Comparison of ENCODE assay signal across 13 mouse cellular contexts in genomic region chr12:79850021-79850420, GRCm38 (mm10).
DNase-seq lines count a peak whose midpoint lies in the region; ATAC-seq and TF ChIP-seq lines count a peak whose summit lies in the region.
"Had no signal": no experiment of that assay in that cellular context is flagged by ENCODE, and none has a peak within 500 bp of the region (broad histone marks: within the 10 kb centered on the region; RNA-seq: fewer than 3 reads in every experiment).

No protein-coding gene starts in this region.

- no peaks in the 10 kb centered on the region for H3K36me3 ChIP-seq in kidney, adult 2 months (ENCODE audit: control insufficient read depth, insufficient read depth, low read length)
- H3K36me3 ChIP-seq in kidney, embryonic 16.5 days (ENCODE audit: insufficient read depth, low read length): no peaks in the 10 kb centered on the region
- no peaks in the 10 kb centered on the region for H3K36me3 ChIP-seq in intestine, postnatal 0 days (ENCODE audit: control insufficient read depth, insufficient read depth)
- H3K36me3 ChIP-seq: embryonic facial prominence, embryonic 13.5 days; G1E; neural tube, embryonic 12.5 days had no signal

- H3K27me3 ChIP-seq in kidney, adult 2 months (replicated peaks; ENCODE audit: control insufficient read depth, insufficient read depth, low read length): no peaks in the 10 kb centered on the region
- no peaks in the 10 kb centered on the region for H3K27me3 ChIP-seq in kidney, embryonic 16.5 days (ENCODE audit: insufficient read depth, low read length)
- no peaks in the 10 kb centered on the region for H3K27me3 ChIP-seq in intestine, postnatal 0 days (replicated peaks; ENCODE audit: control insufficient read depth, insufficient read depth, low read length)
- H3K27me3 ChIP-seq: embryonic facial prominence, embryonic 13.5 days; neural tube, embryonic 12.5 days had no signal

- H3K4me3 ChIP-seq in kidney, adult 2 months (ENCODE audit: insufficient read depth, low read depth, low read length): no peak overlapping the region
- no peak overlapping the region for H3K4me3 ChIP-seq in kidney, embryonic 16.5 days (ENCODE audit: low read length)
- no peak overlapping the region for H3K4me3 ChIP-seq in intestine, postnatal 0 days (ENCODE audit: low read depth, low read length)
- H3K4me3 ChIP-seq: embryonic facial prominence, embryonic 13.5 days; neural tube, embryonic 12.5 days had no signal

- no peak overlapping the region for H3K27ac ChIP-seq in kidney, adult 2 months (ENCODE audit: insufficient read depth, low read depth, low read length)
- no peak overlapping the region for H3K27ac ChIP-seq in kidney, embryonic 16.5 days (ENCODE audit: low read length)
- H3K27ac ChIP-seq in intestine, postnatal 0 days (ENCODE audit: low read depth, low read length): no peak overlapping the region
- H3K27ac ChIP-seq: embryonic facial prominence, embryonic 13.5 days; neural tube, embryonic 12.5 days had no signal

- H3K9ac ChIP-seq in kidney, embryonic 16.5 days (replicated peaks; ENCODE audit: low read length): no peak overlapping the region
- H3K9ac ChIP-seq in intestine, postnatal 0 days (ENCODE audit: low read depth, low read length): no peak overlapping the region
- H3K9ac ChIP-seq: embryonic facial prominence, embryonic 13.5 days; neural tube, embryonic 12.5 days had no signal

- no peaks in the 10 kb centered on the region for H3K4me1 ChIP-seq in kidney, adult 2 months (ENCODE audit: control insufficient read depth, insufficient read depth, low read length)
- peaks cover 44% of the 10 kb centered on the region for H3K4me1 ChIP-seq in kidney, embryonic 16.5 days (ENCODE audit: insufficient read depth, low read length)
- H3K4me1 ChIP-seq in intestine, postnatal 0 days (replicated peaks; ENCODE audit: control insufficient read depth, insufficient read depth, low read length): no peaks in the 10 kb centered on the region

- no peak for ATAC-seq in kidney, embryonic 16.5 days (ENCODE audit: low FRiP score, low TSS enrichment)
- no peak for ATAC-seq in intestine, postnatal 0 days

- 81% methylated on average over 5 of the region's 5 CpGs for WGBS in kidney, adult 2 months
- 81% methylated on average over 5 of the region's 5 CpGs for WGBS in kidney, embryonic 16.5 days
- 68% methylated on average over 5 of the region's 5 CpGs for WGBS in intestine, postnatal 0 days

- H3K4me2 ChIP-seq in kidney, embryonic 16.5 days (replicated peaks; ENCODE audit: low read depth, low read length): no peak overlapping the region
- no peak overlapping the region for H3K4me2 ChIP-seq in intestine, postnatal 0 days (replicated peaks; ENCODE audit: low read depth)
- H3K4me2 ChIP-seq: embryonic facial prominence, embryonic 13.5 days; neural tube, embryonic 12.5 days had no signal

- no peak for TF ChIP-seq CTCF in kidney, adult 2 months (conservative IDR thresholded peaks at IDR 0.05; ENCODE audit: insufficient read depth, insufficient read length, low read depth, low read length)
- TF ChIP-seq CTCF in intestine, postnatal 0 days (IDR thresholded peaks at IDR 0.05; ENCODE audit: low read depth): no peak

- TF ChIP-seq POLR2A in kidney, adult 2 months (IDR thresholded peaks at IDR 0.05; ENCODE audit: low read depth, low read length): no peak

- peaks cover 5% of the 10 kb centered on the region; the same call in 1 of the 2 replicates for H3K9me3 ChIP-seq in kidney, embryonic 16.5 days (ENCODE audit: low read length)
- 0 out of 2 replicates have a peak, but pooled peaks cover 2% of the 10 kb centered on the region for H3K9me3 ChIP-seq in intestine, postnatal 0 days (ENCODE audit: control insufficient read depth)
- H3K9me3 ChIP-seq: embryonic facial prominence, embryonic 13.5 days had no signal

- DNase-seq in adrenal gland, postnatal 14 days: peak; percentile 42
- no peak for DNase-seq in adrenal gland, adult 18-20 months (ENCODE audit: low spot score in 2 of 2)
- DNase-seq in kidney, adult 2 months: peak; percentile 65
- DNase-seq in kidney, postnatal 10 days: peak; percentile 48
- peak; percentile 75 for DNase-seq in lung, postnatal 36 days
- DNase-seq in cerebellum, adult 9-11 months: no peak
- DNase-seq: adrenal gland, adult 2 months; cerebellum, adult 2 months had no signal

Comparison
In these comparisons a context has a peak if more than half of its experiments do, and no peak if none do; other contexts are left out.
1. DNase-seq: peak in adrenal gland, postnatal 14 days (single experiment), kidney, adult 2 months (single experiment), kidney, postnatal 10 days (single experiment) and lung, postnatal 36 days (single experiment); none in adrenal gland, adult 18-20 months (0 of 2) and cerebellum, adult 9-11 months (single experiment).